Comparison of ENCODE assay signal across 8 mouse cellular contexts in the genomic region with DNA sequence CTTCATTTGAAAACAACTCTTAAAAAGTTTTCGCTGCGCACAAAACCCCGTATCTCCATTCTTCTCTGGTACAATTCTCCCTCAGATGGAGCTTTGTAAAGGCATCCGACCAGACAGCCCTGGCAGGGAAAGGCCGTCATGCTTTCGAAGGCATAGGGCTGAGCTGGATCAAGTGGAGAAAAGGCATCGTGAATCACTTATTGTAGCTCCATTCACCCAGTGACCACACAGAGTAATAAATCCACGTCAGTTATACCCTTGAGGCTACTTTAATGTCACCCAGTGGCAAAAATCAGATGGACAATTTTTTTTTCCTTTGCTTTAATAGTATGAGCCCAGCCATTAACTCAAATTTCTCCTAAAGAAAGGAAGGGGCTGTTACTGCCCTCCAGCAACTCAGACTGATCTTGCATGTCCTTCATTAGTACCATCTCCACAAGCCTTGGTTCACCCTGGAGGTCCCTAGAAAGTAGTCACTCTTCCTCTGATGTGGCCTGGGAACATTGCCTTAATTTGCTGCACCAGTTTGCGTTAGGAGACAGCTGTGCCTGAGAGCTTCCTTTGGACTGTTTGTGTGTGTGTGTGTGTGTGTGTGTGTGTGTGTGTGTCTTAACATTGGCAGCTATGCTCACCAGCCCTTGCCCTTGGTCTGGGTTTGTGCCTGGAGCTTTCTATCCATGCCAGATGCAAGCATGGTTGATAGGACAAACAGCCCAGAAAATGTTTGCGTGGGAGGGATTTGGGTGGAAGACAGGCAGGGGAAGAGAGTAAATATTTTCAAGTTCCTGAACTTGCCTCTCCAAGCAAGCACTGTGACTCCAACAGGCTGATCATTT.
DNase-seq lines count a peak whose midpoint lies in the region; ATAC-seq and TF ChIP-seq lines count a peak whose summit lies in the region.

No protein-coding gene starts in this region.

- peaks cover 3% of the 10 kb centered on the region; the same call in 1 of the 2 replicates for H3K4me1 ChIP-seq in lung, adult 2 months (ENCODE audit: control insufficient read depth, insufficient read depth, low read length)
- H3K4me1 ChIP-seq in hindbrain, embryonic 13.5 days (replicated peaks) = peaks cover 36% of the 10 kb centered on the region
- H3K4me1 ChIP-seq in liver, embryonic 11.5 days (replicated peaks; ENCODE audit: control insufficient read depth, insufficient read depth, low read length) = no peaks in the 10 kb centered on the region
- no peaks in the 10 kb centered on the region for H3K4me1 ChIP-seq in liver, embryonic 12.5 days

- WGBS in lung, adult 2 months = 63% methylated on average over 10 of the region's 10 CpGs
- WGBS in hindbrain, embryonic 13.5 days = 23% methylated on average over 10 of the region's 10 CpGs
- 79% methylated on average over 10 of the region's 10 CpGs for WGBS in liver, embryonic 11.5 days
- 75% methylated on average over 10 of the region's 10 CpGs for WGBS in liver, embryonic 12.5 days (ENCODE audit: insufficient replicate concordance)

- H3K27ac ChIP-seq in hindbrain, embryonic 13.5 days = peak overlapping the region; percentile 49; the same call in 1 of the 2 replicates
- H3K27ac ChIP-seq in liver, embryonic 11.5 days (ENCODE audit: low read depth, low read length) = no peak overlapping the region
- H3K27ac ChIP-seq in liver, embryonic 12.5 days = no peak overlapping the region

- H3K27me3 ChIP-seq in hindbrain, embryonic 13.5 days = no peaks in the 10 kb centered on the region
- H3K27me3 ChIP-seq in liver, embryonic 11.5 days (replicated peaks; ENCODE audit: control insufficient read depth, insufficient read depth, low read length) = no peaks in the 10 kb centered on the region
- H3K27me3 ChIP-seq in liver, embryonic 12.5 days (replicated peaks) = no peaks in the 10 kb centered on the region

- peak; percentile 38 to 60 for DNase-seq in lung, adult 18-20 months
- DNase-seq in lung, adult 2 months = no peak
- DNase-seq in cerebellum, postnatal 36 days = peak; percentile 39 to 53
- peak; percentile 51 for DNase-seq in mesoderm, embryonic 11.5 days (ENCODE audit: low read depth, low spot score)
- DNase-seq in liver, embryonic 11.5 days (ENCODE audit: low spot score) = no peak
- no peak for DNase-seq in layer of hippocampus, adult 9-11 months

- no peak overlapping the region for H3K9ac ChIP-seq in hindbrain, embryonic 13.5 days
- H3K9ac ChIP-seq in liver, embryonic 11.5 days (ENCODE audit: low read depth, low read length) = no peak overlapping the region
- H3K9ac ChIP-seq in liver, embryonic 12.5 days = no peak overlapping the region

- H3K9me3 ChIP-seq in hindbrain, embryonic 13.5 days = no peaks in the 10 kb centered on the region
- H3K9me3 ChIP-seq in liver, embryonic 11.5 days (ENCODE audit: control insufficient read depth, low read length) = no peaks in the 10 kb centered on the region
- no peaks in the 10 kb centered on the region for H3K9me3 ChIP-seq in liver, embryonic 12.5 days (replicated peaks)

- no peak overlapping the region for H3K4me3 ChIP-seq in lung, adult 2 months (replicated peaks; ENCODE audit: extremely low read depth, low read depth, low read length)
- no peak overlapping the region for H3K4me3 ChIP-seq in hindbrain, embryonic 13.5 days
- no peak overlapping the region for H3K4me3 ChIP-seq in liver, embryonic 11.5 days (ENCODE audit: low read depth, low read length)
- no peak overlapping the region for H3K4me3 ChIP-seq in liver, embryonic 12.5 days

- no peaks in the 10 kb centered on the region for H3K36me3 ChIP-seq in hindbrain, embryonic 13.5 days
- H3K36me3 ChIP-seq in liver, embryonic 11.5 days (ENCODE audit: control insufficient read depth, insufficient read depth, low read length) = no peaks in the 10 kb centered on the region
- no peaks in the 10 kb centered on the region for H3K36me3 ChIP-seq in liver, embryonic 12.5 days

- TF ChIP-seq POLR2A in lung, adult 2 months (IDR thresholded peaks at IDR 0.05; ENCODE audit: borderline replicate concordance, extremely low read depth, low read depth, low read length) = no peak

- H3K4me2 ChIP-seq in hindbrain, embryonic 13.5 days = no peak overlapping the region
- H3K4me2 ChIP-seq in liver, embryonic 11.5 days = no peak overlapping the region
- no peak overlapping the region for H3K4me2 ChIP-seq in liver, embryonic 12.5 days

- no peak for TF ChIP-seq CTCF in lung, adult 2 months (IDR thresholded peaks at IDR 0.05; ENCODE audit: insufficient read depth, low read length)

- ATAC-seq in hindbrain, embryonic 13.5 days (ENCODE audit: low FRiP score) = no peak
- no peak for ATAC-seq in liver, embryonic 11.5 days (replicated peaks; ENCODE audit: low FRiP score)
- ATAC-seq in liver, embryonic 12.5 days = no peak

Comparison
In these comparisons a context has a peak if more than half of its experiments do, and no peak if none do; other contexts are left out.
1. DNase-seq: peak in lung, adult 18-20 months (2 of 2), cerebellum, postnatal 36 days (2 of 2) and mesoderm, embryonic 11.5 days (single experiment); none in lung, adult 2 months (single experiment), liver, embryonic 11.5 days (single experiment) and layer of hippocampus, adult 9-11 months (single experiment).